Mouse (Mus musculus) embryonic facial prominence, embryonic 14.5 days (tissue): ENCODE measurements around the gene Thsd4. TPM values are rescaled to one million over a fixed set of nuclear protein-coding genes. Genes with fewer than 3 reads are reported as not detected.
A peak's percentile ranks its signal among the peaks of the same experiment; 100 is the strongest.

Experiments used
- ATAC-seq: fragments of 200-750 bp; cut with Nextera tagmentation; 2 replicates; pipeline ENCODE4 v1.8.0; 2017; ENCODE audit warnings: low read depth, moderate number of reproducible peaks, moderate TSS enrichment
- DNase-seq: peaks from one replicate; pipeline ENCODE4 v3.0.0-alpha.2; 2015; ENCODE audit warnings: low spot score
- H3K27ac ChIP-seq: fragments of 300-500 bp; sonication (generic); replicated peaks from 2 replicates; pipeline ENCODE4 v1.5.1; 2014; ENCODE audit warnings: low read depth, mild to moderate bottlenecking, low read length, moderate library complexity
- H3K27me3 ChIP-seq: fragments of 300-500 bp; sonication (generic); replicated peaks from 2 replicates; pipeline ENCODE4 v1.6.1; 2014; ENCODE audit warnings: low read length; ENCODE audit not compliant: control insufficient read depth, insufficient read depth
- H3K36me3 ChIP-seq: fragments of 300-500 bp; sonication (generic); 2 replicates; pipeline ENCODE4 v1.6.1; 2014; ENCODE audit warnings: low read length, mixed read lengths; ENCODE audit not compliant: control insufficient read depth, insufficient read depth
- H3K4me1 ChIP-seq: fragments of 300-500 bp; sonication (generic); 2 replicates; pipeline ENCODE4 v1.6.1; 2014; ENCODE audit warnings: antibody characterized with exemption, low read length; ENCODE audit not compliant: control insufficient read depth, insufficient read depth
- H3K4me2 ChIP-seq: fragments of 300-500 bp; sonication (generic); 2 replicates; pipeline ENCODE4 v1.6.1; 2014; ENCODE audit warnings: low read depth, mild to moderate bottlenecking, low read length, moderate library complexity, mixed read lengths
- H3K4me3 ChIP-seq: fragments of 300-500 bp; sonication (generic); 2 replicates; pipeline ENCODE4 v1.5.1; 2014; ENCODE audit warnings: low read depth, mild to moderate bottlenecking, low read length
- H3K9ac ChIP-seq: fragments of 300-500 bp; sonication (generic); 2 replicates; pipeline ENCODE4 v1.6.1; 2014; ENCODE audit warnings: low read depth, mild to moderate bottlenecking, low read length, moderate library complexity, mixed read lengths
- H3K9me3 ChIP-seq: fragments of 300-500 bp; sonication (generic); 2 replicates; pipeline ENCODE4 v1.6.1; 2016; ENCODE audit warnings: low read length; ENCODE audit not compliant: control insufficient read depth
- WGBS: fragments of 180-500 bp; shearing (Covaris S2); extraction: QIAGEN DNeasy Blood & Tissue Kit; methylation state at CpG from one replicate; pipeline ENCODE4 v1.1.7; 2014; 5-methylcytosine and 5-hydroxymethylcytosine counted together
- polyA plus RNA-seq: library from polyadenylated mRNA; unstranded; fragments of >200 nt; fragmentation: Nextera tagmentation; extraction: Ambion mirVana; gene quantifications from 2 replicates; pipeline ENCODE4 v1.2.1, GENCODE M21; 2014

Thsd4 gene
- polyA plus RNA-seq, 1 experiment from 2014 or later: 26.1 TPM

DNA sequence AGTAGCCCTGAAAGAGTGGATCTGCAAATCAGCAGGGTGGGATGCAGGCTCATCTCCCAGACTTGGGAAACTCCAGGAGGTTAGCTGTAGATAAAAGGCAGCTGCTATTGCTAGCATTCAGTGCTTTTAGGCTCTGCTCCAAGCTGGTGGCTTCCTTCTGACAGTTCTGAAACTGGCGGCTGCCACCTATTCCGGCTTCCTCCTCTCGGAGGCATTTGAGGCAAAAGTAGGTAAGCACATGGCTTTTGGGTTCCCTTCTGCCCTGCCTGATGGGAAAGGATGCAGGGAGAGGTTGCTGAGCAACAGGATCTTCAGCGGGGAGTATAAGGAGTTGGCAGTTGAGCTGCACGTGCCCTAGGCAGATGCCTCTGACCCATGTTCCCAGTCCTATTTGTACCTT, 65.2 kb downstream of the Thsd4 start:
- no peaks in the 10 kb centered on the region for H3K9me3 ChIP-seq
- DNase-seq: no peak
- no peak overlapping the region for H3K4me3 ChIP-seq
- no peak overlapping the region for H3K9ac ChIP-seq
- H3K27ac ChIP-seq: no peak overlapping the region
- H3K4me1 ChIP-seq: peaks cover 16% of the 10 kb centered on the region
- WGBS: 47% methylated on average over 5 of the region's 5 CpGs
- no peak overlapping the region for H3K4me2 ChIP-seq
- H3K27me3 ChIP-seq: 0 out of 2 replicates have a peak, but pooled peaks cover 3% of the 10 kb centered on the region
- no peaks in the 10 kb centered on the region for H3K36me3 ChIP-seq
- no peak for ATAC-seq

DNA sequence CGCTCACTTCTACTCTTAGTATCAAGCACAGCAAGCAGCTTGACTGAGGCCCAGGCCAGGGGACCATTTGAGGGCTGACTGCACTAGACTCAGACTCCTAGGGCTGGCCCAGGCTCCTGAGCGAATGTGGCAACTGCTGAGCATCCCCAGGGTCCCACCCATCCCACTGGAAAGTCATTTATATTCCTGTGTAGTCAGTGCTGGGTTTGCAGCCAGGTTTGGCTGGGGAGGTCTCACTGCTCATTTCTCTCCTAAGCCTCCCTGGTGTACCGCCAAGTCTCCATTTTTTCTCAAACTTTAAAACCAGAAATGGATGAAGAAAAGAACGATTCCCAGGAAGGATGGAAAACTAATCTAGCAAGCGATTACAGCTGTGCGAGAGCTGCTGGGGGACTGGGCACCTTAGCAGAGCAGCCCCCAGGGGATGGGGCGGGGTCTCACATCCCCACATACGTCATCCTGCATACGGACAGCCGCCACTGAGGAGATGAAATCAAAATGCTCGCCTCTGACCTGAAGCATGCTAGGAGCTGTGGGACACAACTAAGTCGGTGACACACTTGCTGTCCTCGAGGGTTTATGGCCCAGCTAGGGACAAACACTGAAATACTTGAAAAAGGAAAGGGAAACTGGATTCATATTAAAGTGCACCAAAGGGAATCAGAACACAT, 67.3 kb downstream of the Thsd4 start:
- ATAC-seq (peak; percentile 12; the same call in 1 of the 2 replicates), DNase-seq (peak; percentile 64)
- Histone ChIP-seq H3K4me1 (peaks cover 16% of the 10 kb centered on the region), H3K4me2 (no peak overlapping the region), H3K9ac (no peak overlapping the region), H3K9me3 (no peaks in the 10 kb centered on the region), H3K4me3 (no peak overlapping the region), H3K27me3 (0 out of 2 replicates have a peak, but pooled peaks cover 3% of the 10 kb centered on the region), H3K36me3 (no peaks in the 10 kb centered on the region), H3K27ac (no peak overlapping the region)
- 66% methylated on average over 13 of the region's 13 CpGs for WGBS

DNA sequence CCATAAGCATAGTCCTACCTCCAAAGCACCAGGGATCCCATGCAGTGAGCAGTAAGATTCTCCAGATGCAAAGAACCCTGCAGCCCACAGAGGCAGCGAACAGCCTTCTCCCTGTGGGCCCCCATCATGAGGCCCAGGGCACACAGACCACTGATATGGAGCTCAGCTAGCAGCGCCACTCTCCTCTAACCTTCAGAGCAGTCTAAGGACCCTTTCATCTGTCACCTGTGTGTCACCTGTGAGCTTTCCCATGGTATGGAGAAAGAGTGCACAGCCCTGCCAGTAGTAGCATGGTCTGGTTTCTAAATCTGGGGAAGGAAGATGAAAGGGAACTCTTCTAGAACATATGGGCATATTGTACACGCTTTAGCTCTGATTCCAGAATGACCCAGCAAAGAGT, 72.3 kb downstream of the Thsd4 start:
- H3K27me3 ChIP-seq: no peaks in the 10 kb centered on the region
- DNase-seq (no peak), ATAC-seq (no peak)
- H3K27ac ChIP-seq: no peak overlapping the region
- no peak overlapping the region for H3K4me2 ChIP-seq
- H3K36me3 ChIP-seq: no peaks in the 10 kb centered on the region
- H3K4me1 ChIP-seq: peaks cover 16% of the 10 kb centered on the region
- no peak overlapping the region for H3K9ac ChIP-seq
- H3K4me3 ChIP-seq: no peak overlapping the region
- WGBS: 85% methylated on average over 3 of the region's 3 CpGs
- H3K9me3 ChIP-seq: no peaks in the 10 kb centered on the region

DNA sequence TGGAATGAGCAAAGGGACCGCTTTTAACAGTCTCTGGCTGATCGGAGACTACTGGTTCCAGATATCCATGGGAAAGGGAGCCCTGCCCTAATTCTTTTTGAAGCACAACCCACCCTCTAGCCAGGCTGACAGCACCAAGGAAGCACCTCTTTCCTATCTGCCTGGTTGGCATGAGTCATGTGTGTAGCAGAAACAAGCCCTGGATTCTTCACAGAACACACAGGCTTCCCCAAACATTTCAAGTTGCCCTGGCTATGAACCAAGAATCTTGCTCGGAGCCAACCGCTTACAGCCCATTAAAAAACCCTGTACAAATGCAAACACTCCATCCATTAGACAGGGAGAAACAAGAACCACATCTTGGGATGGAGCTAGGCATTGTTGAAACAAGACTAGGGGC, 76.0 kb downstream of the Thsd4 start:
- 0 out of 2 replicates have a peak, but pooled peaks have one; percentile 15 for ATAC-seq
- Histone ChIP-seq H3K36me3 (no peaks in the 10 kb centered on the region), H3K4me3 (no peak overlapping the region), H3K27me3 (no peaks in the 10 kb centered on the region), H3K4me2 (no peak overlapping the region), H3K4me1 (peaks cover 18% of the 10 kb centered on the region), H3K27ac (peak overlapping the region; percentile 2; the same call in 1 of the 2 replicates), H3K9me3 (no peaks in the 10 kb centered on the region), H3K9ac (no peak overlapping the region)
- 45% methylated on average over 4 of the region's 4 CpGs for WGBS
- peak; percentile 67 for DNase-seq

DNA sequence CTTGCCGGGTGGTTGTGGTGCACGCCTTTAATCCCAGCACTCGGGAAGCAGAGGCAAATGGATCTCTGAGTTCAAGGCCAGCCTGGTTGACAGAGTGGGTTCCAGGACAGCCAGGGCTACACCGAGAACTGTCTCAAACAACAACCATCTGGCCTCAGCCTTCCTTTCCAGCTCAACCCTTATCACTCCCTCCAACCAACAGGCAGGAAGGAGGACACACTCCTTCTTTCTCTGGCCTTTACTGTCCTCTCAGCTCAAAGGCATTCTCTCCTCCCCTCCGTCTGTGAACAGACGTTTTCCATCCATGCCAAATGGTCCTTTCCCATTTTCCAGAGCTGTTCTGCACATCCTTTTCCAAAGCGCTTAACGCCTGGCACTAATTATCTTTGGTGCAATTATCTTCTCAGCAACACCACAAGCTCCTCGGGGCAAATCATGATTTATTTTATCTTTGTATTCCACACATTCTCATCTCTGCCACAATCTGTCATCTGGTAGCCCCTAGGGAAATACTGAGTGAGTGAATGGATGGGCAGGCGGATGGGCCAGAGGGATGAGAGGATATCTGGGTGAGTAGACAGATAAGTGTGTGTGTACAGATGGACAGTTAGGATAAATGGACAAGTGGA, 80.5 kb downstream of the Thsd4 start:
- H3K9ac ChIP-seq: no peak overlapping the region
- no peak for ATAC-seq

DNA sequence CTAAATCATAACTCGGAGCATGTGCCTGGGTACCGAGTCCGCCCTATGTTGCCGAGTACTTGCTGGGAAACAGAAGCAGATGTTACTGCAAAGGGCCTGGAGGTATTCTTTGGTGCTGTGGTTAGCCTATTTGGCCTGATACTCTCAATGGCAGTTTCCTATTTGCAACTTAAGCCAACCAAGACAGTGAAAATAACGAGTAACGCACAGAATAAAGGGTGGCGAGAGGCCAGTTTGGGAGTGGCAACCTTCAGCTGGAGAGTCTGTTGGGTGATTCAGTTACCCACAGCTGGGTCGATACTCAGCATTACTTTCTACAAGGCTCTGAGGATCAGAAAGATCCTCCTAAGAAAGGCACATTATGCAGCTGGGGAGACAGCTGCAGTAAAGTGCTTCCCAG, 81.3 kb downstream of the Thsd4 start:
- peaks cover 8% of the 10 kb centered on the region for H3K4me1 ChIP-seq
- no peak overlapping the region for H3K9ac ChIP-seq
- H3K27me3 ChIP-seq: no peaks in the 10 kb centered on the region
- no peaks in the 10 kb centered on the region for H3K36me3 ChIP-seq
- no peak overlapping the region for H3K4me3 ChIP-seq
- no peak overlapping the region for H3K27ac ChIP-seq
- WGBS: 55% methylated on average over 8 of the region's 8 CpGs
- ATAC-seq (0 out of 2 replicates have a peak, but pooled peaks have one; percentile 33), DNase-seq (peak; percentile 49)
- no peak overlapping the region for H3K4me2 ChIP-seq
- no peaks in the 10 kb centered on the region for H3K9me3 ChIP-seq

More for the DNA sequence above, 80.5 kb downstream of the Thsd4 start:
- Histone ChIP-seq H3K9me3 (no peaks in the 10 kb centered on the region), H3K27me3 (no peaks in the 10 kb centered on the region), H3K36me3 (no peaks in the 10 kb centered on the region), H3K4me2 (no peak overlapping the region), H3K27ac (no peak overlapping the region), H3K4me3 (no peak overlapping the region), H3K4me1 (peaks cover 17% of the 10 kb centered on the region)
- DNase-seq: no peak
- WGBS: 59% methylated on average over 10 of the region's 10 CpGs

DNA sequence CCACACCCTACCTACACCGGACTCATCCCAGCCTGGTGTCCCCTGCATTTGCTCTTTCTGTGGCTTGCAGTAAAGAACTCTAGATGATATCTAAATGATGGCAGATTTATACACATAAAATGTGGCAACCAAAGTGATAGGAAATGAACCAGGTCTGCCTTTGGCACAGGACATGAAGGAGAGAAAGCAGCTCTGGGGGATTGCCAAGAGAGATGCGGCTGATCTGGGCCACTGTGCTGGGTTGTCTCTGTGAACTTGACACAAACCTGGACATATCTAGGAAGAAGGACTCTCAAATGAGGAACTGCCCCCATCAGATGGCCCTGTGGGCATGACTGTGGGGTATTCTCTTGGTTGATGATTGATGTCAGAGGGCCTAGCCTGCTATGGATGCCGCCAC, 85.6 kb downstream of the Thsd4 start:
- H3K9ac ChIP-seq: no peak overlapping the region
- no peak overlapping the region for H3K4me3 ChIP-seq
- no peak overlapping the region for H3K4me2 ChIP-seq
- H3K27ac ChIP-seq: no peak overlapping the region
- H3K36me3 ChIP-seq: no peaks in the 10 kb centered on the region
- ATAC-seq (no peak), DNase-seq (no peak)
- 84% methylated on average over 3 of the region's 3 CpGs for WGBS
- H3K9me3 ChIP-seq: no peaks in the 10 kb centered on the region
- H3K4me1 ChIP-seq: peaks cover 9% of the 10 kb centered on the region; the same call in 1 of the 2 replicates
- no peaks in the 10 kb centered on the region for H3K27me3 ChIP-seq

DNA sequence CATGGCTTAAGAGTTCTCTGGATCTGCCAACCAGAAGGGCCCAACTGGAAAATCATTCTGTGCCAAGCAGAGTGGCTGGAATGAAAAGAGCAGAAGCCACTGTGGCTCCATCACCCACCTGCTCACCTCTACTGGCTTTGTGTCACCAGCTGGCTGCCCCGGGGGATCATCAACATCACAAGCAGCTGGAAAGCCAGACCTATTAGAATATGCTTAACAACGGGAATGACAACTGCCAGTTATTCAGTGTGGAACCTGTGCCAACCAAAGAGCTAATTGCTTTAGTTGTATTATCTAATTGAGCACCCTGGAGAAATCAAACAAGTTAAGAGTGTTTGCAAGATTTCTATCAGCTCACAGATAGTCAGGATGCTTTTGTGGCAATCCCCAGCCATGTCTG, 87.8 kb downstream of the Thsd4 start:
- no peak overlapping the region for H3K9ac ChIP-seq
- H3K4me1 ChIP-seq: peaks cover 4% of the 10 kb centered on the region; the same call in 1 of the 2 replicates
- no peak overlapping the region for H3K27ac ChIP-seq
- no peak overlapping the region for H3K4me2 ChIP-seq
- ATAC-seq (no peak), DNase-seq (no peak)
- no peaks in the 10 kb centered on the region for H3K27me3 ChIP-seq
- no peaks in the 10 kb centered on the region for H3K36me3 ChIP-seq
- H3K4me3 ChIP-seq: no peak overlapping the region
- WGBS: 59% methylated on average over 2 of the region's 2 CpGs
- no peaks in the 10 kb centered on the region for H3K9me3 ChIP-seq
